Mouse (Mus musculus) thymus, adult 2 months (tissue): Measurements from ENCODE around the gene Ormdl3.

Experiments
- CTCF ChIP-seq: fragments of 200-500 bp; IDR thresholded peaks from 2 replicates; pipeline ENCODE4 v1.5.1; 2012; ENCODE audit warnings: mild to moderate bottlenecking, control low read depth, low read length, moderate library complexity, borderline replicate concordance; ENCODE audit not compliant: control insufficient read depth, poor library complexity, insufficient read depth; ENCODE audit errors: extremely low read depth
- POLR2A ChIP-seq: fragments of 200-500 bp; IDR thresholded peaks from 2 replicates; pipeline ENCODE4 v1.6.1; 2012; ENCODE audit warnings: mild to moderate bottlenecking, low read length, control low read depth, moderate library complexity; ENCODE audit not compliant: control insufficient read depth, poor library complexity, insufficient read depth; ENCODE audit errors: extremely low read depth

- TF ChIP-seq CTCF (no peak), POLR2A (no peak)
Measured at GRCm38 (mm10) chr11:98540319-98540718, 46.8 kb downstream of the Ormdl3 start.
